Mouse (Mus musculus) small intestine, adult 2 months (tissue): ENCODE measurements around the gene Perm1.

Experiments used
- CTCF ChIP-seq: fragments of 200-500 bp; IDR thresholded peaks from 2 replicates; pipeline ENCODE4 v1.5.1; 2012; ENCODE audit warnings: low read depth, mild to moderate bottlenecking, control low read depth, inconsistent platforms, low read length, moderate library complexity, mixed read lengths; ENCODE audit not compliant: insufficient replicate concordance, insufficient read length; ENCODE audit errors: extremely low read depth
- POLR2A ChIP-seq: fragments of 200-500 bp; IDR thresholded peaks from 2 replicates; pipeline ENCODE4 v1.6.1; 2012; ENCODE audit warnings: low read depth, mild to moderate bottlenecking, control low read depth, inconsistent platforms, low read length, moderate library complexity

DNA sequence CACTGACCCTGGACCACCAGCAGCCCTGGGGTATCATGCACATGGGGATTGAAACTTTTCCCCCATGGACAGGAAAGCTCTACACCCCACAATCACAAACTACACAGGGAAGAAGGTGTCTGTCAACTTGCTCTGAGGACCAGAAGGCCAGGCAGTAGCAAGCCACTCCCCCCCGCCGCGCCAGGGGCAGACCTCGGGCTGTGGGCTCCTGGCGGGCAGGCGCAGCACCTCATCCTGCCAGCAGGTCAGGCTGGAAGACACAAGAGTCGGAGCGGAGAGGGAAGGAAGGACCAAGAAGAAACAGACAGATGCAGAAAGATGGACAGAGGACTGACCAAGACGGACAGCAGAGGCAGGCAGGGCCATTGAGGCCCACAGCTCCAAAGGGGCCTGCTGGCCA is 38.0 kb upstream of the Perm1 start:
- TF ChIP-seq CTCF: no peak
- no peak for TF ChIP-seq POLR2A
